In the genomic region with DNA sequence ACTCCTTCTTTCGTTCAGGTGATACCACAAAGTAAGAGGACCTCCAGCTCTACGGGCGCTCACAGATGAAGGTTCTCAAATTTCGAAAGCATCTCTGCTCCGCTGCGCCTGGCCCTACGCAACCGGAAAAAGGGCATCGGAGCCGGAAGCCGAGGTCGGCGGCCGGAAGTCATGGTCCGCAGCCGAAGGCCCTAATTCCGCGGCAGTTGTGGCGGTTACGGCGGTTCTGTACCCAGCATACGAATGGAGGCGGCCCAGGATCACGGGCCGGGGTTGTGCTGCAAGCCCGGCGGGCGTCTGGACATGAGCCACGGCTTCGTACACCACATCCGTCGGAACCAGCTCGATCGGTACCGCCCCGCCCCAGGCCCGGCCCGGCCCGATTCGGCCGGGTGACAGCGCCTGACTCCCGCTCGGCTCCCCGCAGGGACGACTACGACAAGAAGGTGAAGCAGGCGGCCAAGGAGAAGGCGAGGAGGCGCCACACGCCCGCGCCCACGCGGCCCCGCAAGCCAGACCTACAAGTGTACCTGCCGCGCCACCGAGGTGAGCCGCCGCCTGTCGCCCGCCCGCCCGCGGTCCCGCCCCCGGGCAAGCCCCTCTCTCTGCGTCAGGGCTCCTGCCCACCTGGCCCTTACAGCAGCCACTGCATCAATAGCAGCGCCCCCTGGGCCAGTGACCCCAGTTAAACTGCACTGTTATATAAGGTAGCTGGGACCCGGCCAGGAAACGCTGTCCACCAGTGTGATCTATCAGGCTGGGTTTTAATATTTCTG, we compare ENCODE assay signal across 8 mouse cellular contexts. TPM values are rescaled to one million over a fixed set of nuclear protein-coding genes. Genes with fewer than 3 reads are reported as not detected.
DNase-seq lines count a peak whose midpoint lies in the region; ATAC-seq and TF ChIP-seq lines count a peak whose summit lies in the region.

A gene (plus strand): TSS at position 152 of the 776 bp plus-strand sequence.

- peak in 1 of 2 experiments; percentile 51; a peak in 2 of 4 replicates for TF ChIP-seq CTCF in CH12.LX (conservative IDR thresholded peaks at IDR 0.05 in 1 of 2, IDR thresholded peaks at IDR 0.05 in 1 of 2; ENCODE audit: low read depth in 2 of 2, low read length in 2 of 2)

- H3K9ac ChIP-seq in CH12.LX (ENCODE audit: insufficient read depth, low read depth): peak within 1 kb of the TSS; percentile 81
- peak within 1 kb of the TSS; percentile 88 for H3K9ac ChIP-seq in forebrain, embryonic 11.5 days (ENCODE audit: low read length)
- H3K9ac ChIP-seq in heart, embryonic 16.5 days (ENCODE audit: low read length): peak within 1 kb of the TSS; percentile 95
- peak within 1 kb of the TSS; percentile 93 for H3K9ac ChIP-seq in neural tube, embryonic 14.5 days (replicated peaks; ENCODE audit: low read depth, low read length)

- DNase-seq in CH12.LX (ENCODE audit: extremely low read depth): peak; percentile 77
- peak; percentile 60 for DNase-seq in c-Kit-negative CD71-positive TER-119-positive erythroid progenitor cells, embryonic 14.5 days (ENCODE audit: low read depth, low spot score)
- peak; percentile 84 for DNase-seq in forebrain, embryonic 11.5 days (ENCODE audit: low spot score)
- peak; percentile 88 to 96 for DNase-seq in kidney, postnatal 25 days
- peak; percentile 79 to 80 for DNase-seq in lung, adult 18-20 months
- DNase-seq in thymus, adult 18-20 months: peak; percentile 76 to 82

- TF ChIP-seq EP300 in CH12.LX (IDR thresholded peaks at IDR 0.05; ENCODE audit: low read length): no peak

- H3K4me3 ChIP-seq in CH12.LX (replicated peaks in 1 of 3; ENCODE audit: low read depth in 2 of 3, low read length in 2 of 3, poor library complexity in 1 of 3): peak within 1 kb of the TSS; percentile 76 to 91 (median 79)
- H3K4me3 ChIP-seq in forebrain, embryonic 11.5 days (ENCODE audit: low read depth, low read length): peak within 1 kb of the TSS; percentile 92
- H3K4me3 ChIP-seq in heart, embryonic 16.5 days (ENCODE audit: low read length): peak within 1 kb of the TSS; percentile 65
- H3K4me3 ChIP-seq in neural tube, embryonic 14.5 days (ENCODE audit: low read depth, low read length): peak within 1 kb of the TSS; percentile 81

- peaks cover 23 to 43% of the 10 kb centered on the region in 2 experiments for H3K36me3 ChIP-seq in CH12.LX (replicated peaks in 1 of 2; ENCODE audit: control insufficient read depth in 1 of 2, insufficient read depth in 1 of 2, low read length in 1 of 2)
- H3K36me3 ChIP-seq in forebrain, embryonic 11.5 days (ENCODE audit: control insufficient read depth, insufficient read depth, low read length): peaks cover 6% of the 10 kb centered on the region; the same call in 1 of the 2 replicates
- peaks cover 10% of the 10 kb centered on the region for H3K36me3 ChIP-seq in heart, embryonic 16.5 days (ENCODE audit: control insufficient read depth, insufficient read depth)
- H3K36me3 ChIP-seq in neural tube, embryonic 14.5 days (ENCODE audit: control insufficient read depth, insufficient read depth, low read length): peaks cover 7% of the 10 kb centered on the region; the same call in 1 of the 2 replicates

- H3K27me3 ChIP-seq in CH12.LX (replicated peaks): no peaks in the 10 kb centered on the region
- no peaks in the 10 kb centered on the region for H3K27me3 ChIP-seq in forebrain, embryonic 11.5 days (ENCODE audit: control insufficient read depth, insufficient read depth, low read length)
- no peaks in the 10 kb centered on the region for H3K27me3 ChIP-seq in heart, embryonic 16.5 days (ENCODE audit: control insufficient read depth, insufficient read depth, low read length)
- H3K27me3 ChIP-seq in neural tube, embryonic 14.5 days (ENCODE audit: control insufficient read depth, insufficient read depth, low read length): peaks cover 3% of the 10 kb centered on the region

- peak within 1 kb of the TSS; percentile 83 for H3K4me2 ChIP-seq in CH12.LX (ENCODE audit: insufficient read depth, low read depth, poor library complexity, severe bottlenecking)
- H3K4me2 ChIP-seq in forebrain, embryonic 11.5 days (ENCODE audit: low read depth, low read length, severe bottlenecking): peak within 1 kb of the TSS; percentile 89
- H3K4me2 ChIP-seq in heart, embryonic 16.5 days (ENCODE audit: low read depth, low read length): peak within 1 kb of the TSS; percentile 88
- peak within 1 kb of the TSS; percentile 86 for H3K4me2 ChIP-seq in neural tube, embryonic 14.5 days (ENCODE audit: low read depth, low read length)

- no peaks in the 10 kb centered on the region for H3K9me3 ChIP-seq in CH12.LX (replicated peaks; ENCODE audit: low read length)
- H3K9me3 ChIP-seq in forebrain, embryonic 11.5 days (ENCODE audit: control insufficient read depth, low read length): no peaks in the 10 kb centered on the region
- no peaks in the 10 kb centered on the region for H3K9me3 ChIP-seq in heart, embryonic 16.5 days (replicated peaks; ENCODE audit: control insufficient read depth, low read length)
- H3K9me3 ChIP-seq in neural tube, embryonic 14.5 days (ENCODE audit: control insufficient read depth, low read length): no peaks in the 10 kb centered on the region

- TF ChIP-seq RAD21 in CH12.LX (IDR thresholded peaks at IDR 0.05; ENCODE audit: low read depth, low read length): no peak

- H3K79me2 ChIP-seq in CH12.LX (replicated peaks; ENCODE audit: control insufficient read depth, extremely low read depth, insufficient read depth, poor library complexity, severe bottlenecking): peaks cover 39% of the 10 kb centered on the region

- dilution Hi-C loops in CH12.LX (cut with MboI; ENCODE audit: extremely low pct_ligation_motif_present, extremely low pct_unique_long_range_greater_than_20kb, low sequenced_read_pairs): no loop called here

- peak; percentile 78 for ATAC-seq in forebrain, embryonic 11.5 days (replicated peaks; ENCODE audit: low FRiP score)
- peak; percentile 69 for ATAC-seq in heart, embryonic 16.5 days (replicated peaks; ENCODE audit: extremely low read depth, insufficient read depth, low FRiP score)
- peak; percentile 72 for ATAC-seq in neural tube, embryonic 14.5 days (ENCODE audit: low read depth)

- in situ Hi-C loops in CH12.LX (cut with MboI; ENCODE audit: low pct_ligation_motif_present, low pct_unique_long_range_greater_than_20kb, low sequenced_read_pairs): no loop called here

- peak; percentile 86 for TF ChIP-seq POLR2A in CH12.LX (IDR thresholded peaks at IDR 0.05; ENCODE audit: low read depth, low read length)

- under 1% methylated on average over 70 of the region's 72 CpGs for WGBS in forebrain, embryonic 11.5 days
- under 1% methylated on average over 72 of the region's 72 CpGs for WGBS in heart, embryonic 16.5 days
- WGBS in neural tube, embryonic 14.5 days: under 1% methylated on average over 72 of the region's 72 CpGs

- H3K4me1 ChIP-seq in CH12.LX (ENCODE audit: control insufficient read depth in 1 of 2, insufficient read depth in 2 of 2): peaks cover 13 to 72% of the 10 kb centered on the region in 2 experiments; a peak in 3 of 4 replicates
- H3K4me1 ChIP-seq in forebrain, embryonic 11.5 days (replicated peaks; ENCODE audit: control insufficient read depth, insufficient read depth, low read length): peaks cover 6% of the 10 kb centered on the region; the same call in 1 of the 2 replicates
- peaks cover 29% of the 10 kb centered on the region for H3K4me1 ChIP-seq in heart, embryonic 16.5 days (ENCODE audit: control insufficient read depth, insufficient read depth, low read length)
- H3K4me1 ChIP-seq in neural tube, embryonic 14.5 days (ENCODE audit: control insufficient read depth, insufficient read depth, low read length): peaks cover 19% of the 10 kb centered on the region

- peak within 1 kb of the TSS; percentile 49 for H3K27ac ChIP-seq in CH12.LX (ENCODE audit: insufficient read depth, low read depth)
- peak within 1 kb of the TSS; percentile 71 for H3K27ac ChIP-seq in forebrain, embryonic 11.5 days (ENCODE audit: low read depth, low read length)
- H3K27ac ChIP-seq in heart, embryonic 16.5 days (ENCODE audit: low read length): peak within 1 kb of the TSS; percentile 85
- peak within 1 kb of the TSS; percentile 87 for H3K27ac ChIP-seq in neural tube, embryonic 14.5 days (ENCODE audit: low read depth, low read length)

TF ChIP-seq in CH12.LX, 34 proteins besides CTCF, POLR2A, EP300 and RAD21 (continues in another document):
- 0 out of 2 replicates have a peak, but pooled peaks have one; percentile 62 for TF ChIP-seq NRF1 (IDR thresholded peaks at IDR 0.05; ENCODE audit: low read depth, low read length)
- TF ChIP-seq HCFC1 (IDR thresholded peaks at IDR 0.05; ENCODE audit: low read depth, low read length): peak; percentile 82
- TF ChIP-seq MYC (IDR thresholded peaks at IDR 0.05; ENCODE audit: low read depth, low read length): peak; percentile 71; the same call in 1 of the 2 replicates
- TF ChIP-seq ZNF384 (IDR thresholded peaks at IDR 0.05; ENCODE audit: low read depth, low read length): no peak
- peak; percentile 92 for TF ChIP-seq ELF1 (IDR thresholded peaks at IDR 0.05; ENCODE audit: low read depth, low read length)
- no peak for TF ChIP-seq BHLHE40 (IDR thresholded peaks at IDR 0.05; ENCODE audit: low read depth, low read length)
- 0 out of 2 replicates have a peak, but pooled peaks have one; percentile 17 for TF ChIP-seq MEF2A (IDR thresholded peaks at IDR 0.05; ENCODE audit: borderline replicate concordance, low read depth, low read length)
- peak; percentile 88 for TF ChIP-seq TCF12 (IDR thresholded peaks at IDR 0.05; ENCODE audit: low read depth, low read length)
- peak; percentile 28; the same call in 1 of the 2 replicates for TF ChIP-seq CHD1 (IDR thresholded peaks at IDR 0.05; ENCODE audit: low read depth, low read length)
- no peak for TF ChIP-seq SMC3 (IDR thresholded peaks at IDR 0.05; ENCODE audit: low read depth, low read length)
- peak; percentile 64; the same call in 1 of the 2 replicates for TF ChIP-seq KAT2A (IDR thresholded peaks at IDR 0.05; ENCODE audit: insufficient replicate concordance, low read length)
- peak; percentile 70 for TF ChIP-seq MXI1 (IDR thresholded peaks at IDR 0.05; ENCODE audit: low read depth, low read length)
- 0 out of 2 replicates have a peak, but pooled peaks have one; percentile 29 for TF ChIP-seq MAZ (IDR thresholded peaks at IDR 0.05; ENCODE audit: low read depth, low read length)
- no peak for TF ChIP-seq ZC3H11A (IDR thresholded peaks at IDR 0.05; ENCODE audit: low read depth, low read length)
- TF ChIP-seq IRF4 (IDR thresholded peaks at IDR 0.05; ENCODE audit: low read depth, low read length): peak; percentile 62; the same call in 1 of the 2 replicates
- no peak for TF ChIP-seq USF2 (conservative IDR thresholded peaks at IDR 0.05; ENCODE audit: low read depth, low read length)

RNA-seq across cellular contexts. Expression of the gene that starts here (rescaled TPM):
- 9.9 and 11.7 TPM in 2 replicates for total RNA-seq in CH12.LX (2012; rRNA removed)
- total RNA-seq in CH12.LX (2014; rRNA removed): 7.2 and 7.7 TPM in 2 replicates
- polyA plus RNA-seq in CH12.LX (2012; ENCODE audit: insufficient read length, low read depth): 16.9 and 17.0 TPM in 2 replicates
- 21.4 and 21.5 TPM in 2 replicates for polyA plus RNA-seq in forebrain, embryonic 11.5 days (2014; fragmentation: Nextera tagmentation; extraction: Ambion mirVana)
- polyA plus RNA-seq in heart, embryonic 16.5 days (2015; fragmentation: Nextera tagmentation; extraction: Ambion mirVana): 16.0 TPM in 2 replicates
- 15.8 and 15.9 TPM in 2 replicates for polyA plus RNA-seq in neural tube, embryonic 14.5 days (2014; fragmentation: Nextera tagmentation; extraction: Ambion mirVana)

Comparison
In these comparisons a context has a peak if more than half of its experiments do, and no peak if none do; other contexts are left out.
1. Peak in every context shown above with its lines: DNase-seq, ATAC-seq, H3K4me3 ChIP-seq and H3K27ac ChIP-seq.